Mouse (Mus musculus): ENCODE results near the gene Wwox. TPM values are rescaled to one million over a fixed set of nuclear protein-coding genes. Genes with fewer than 3 reads are reported as not detected.

Gene Wwox
- total RNA-seq, 1 experiment, result 12.5 TPM

DNA sequence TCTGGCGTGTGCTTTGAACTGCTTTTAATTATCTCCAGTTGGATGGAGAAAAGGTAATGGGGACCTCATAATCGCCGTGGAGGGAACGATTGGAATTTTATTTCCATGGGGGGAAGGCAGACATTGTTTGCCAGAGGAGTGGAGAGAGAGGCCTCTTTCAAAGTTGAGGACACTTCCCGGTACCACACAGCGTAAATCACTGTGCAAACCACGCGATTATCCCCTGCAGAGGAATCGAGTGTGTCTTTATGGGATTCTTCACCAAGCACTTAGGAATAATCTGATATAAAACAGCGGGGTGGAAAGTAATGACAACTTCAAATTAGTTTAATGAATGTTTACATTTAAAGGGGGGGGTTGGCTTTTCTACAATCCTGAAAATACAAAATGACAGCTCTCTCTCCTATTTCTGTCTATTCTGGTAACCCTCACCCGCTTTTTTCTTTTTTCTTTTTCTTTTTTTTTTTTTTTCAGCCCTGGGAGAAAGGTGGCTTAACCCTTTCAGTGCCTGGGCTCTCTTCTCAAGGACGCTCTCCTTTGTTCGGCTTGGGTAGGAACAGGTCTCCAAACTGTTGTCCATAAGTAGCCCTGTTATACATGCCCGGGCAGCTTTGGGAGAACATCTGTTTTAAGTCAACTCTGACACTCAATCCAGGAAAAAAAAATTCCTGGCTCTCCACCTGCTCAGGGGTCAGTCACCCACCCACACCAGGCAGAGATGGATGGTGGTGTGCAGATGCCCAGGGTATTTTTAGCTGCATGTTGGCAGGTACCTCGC lies 769.1 kb downstream of the Wwox start:
- Histone ChIP-seq H3K9ac (ENCODE audit: insufficient read depth, low read depth, low read length, poor library complexity, severe bottlenecking) (no peak overlapping the region), H3K27ac (ENCODE audit: insufficient read depth, low read depth, low read length, poor library complexity, severe bottlenecking) (no peak overlapping the region), H3K4me3 (ENCODE audit: insufficient read depth in 1 of 2, low read depth in 1 of 2, low read length in 2 of 2, poor library complexity in 1 of 2, severe bottlenecking in 1 of 2) (no peak overlapping the region), H3K4me1 (ENCODE audit: control insufficient read depth in 2 of 2, insufficient read depth in 2 of 2, low read length in 2 of 2, poor library complexity in 1 of 2) (no peaks in the 10 kb centered on the region), H3K9me3 (ENCODE audit: control insufficient read depth, insufficient read depth, low read depth, low read length) (no peaks in the 10 kb centered on the region), H3K36me3 (ENCODE audit: control insufficient read depth, insufficient read depth, low read length, poor library complexity, severe bottlenecking) (no peaks in the 10 kb centered on the region)
- in situ Hi-C loops (cut with MboI; ENCODE audit: low sequenced_read_pairs in 2 of 2, unreplicated experiment in 2 of 2), result no loop called here
- TF ChIP-seq ZNF384 (IDR thresholded peaks at IDR 0.05; ENCODE audit: low read depth, low read length) (peak; percentile 46; the same call in 1 of the 2 replicates), MAFK (IDR thresholded peaks at IDR 0.05; ENCODE audit: insufficient read depth, low read depth, low read length) (no peak)
- DNase-seq (ENCODE audit: low read depth, low spot score), result no peak

DNA sequence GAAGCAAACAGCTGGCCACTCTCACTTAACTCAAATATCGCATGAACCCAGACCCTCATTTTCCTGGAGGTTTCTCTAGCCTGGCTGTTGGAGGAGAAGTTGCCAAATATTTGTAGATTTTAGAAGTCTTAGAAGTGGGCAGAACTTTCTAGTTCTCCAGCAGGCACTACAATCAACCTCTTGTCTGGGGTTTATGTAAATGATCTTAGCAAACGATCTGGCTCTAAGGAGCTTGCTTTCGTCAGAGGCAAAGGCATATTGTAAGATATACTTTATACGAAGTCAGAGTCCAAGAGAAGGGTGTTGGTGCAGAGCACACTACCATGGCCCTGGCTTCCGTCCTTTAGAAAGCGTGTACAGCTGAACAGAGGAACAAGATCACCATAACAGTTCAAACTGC lies 770.6 kb downstream of the Wwox start:
- no peak overlapping the region for H3K27ac ChIP-seq (ENCODE audit: insufficient read depth, low read depth, low read length, poor library complexity, severe bottlenecking)
- no peak for DNase-seq (ENCODE audit: low read depth, low spot score)

DNA sequence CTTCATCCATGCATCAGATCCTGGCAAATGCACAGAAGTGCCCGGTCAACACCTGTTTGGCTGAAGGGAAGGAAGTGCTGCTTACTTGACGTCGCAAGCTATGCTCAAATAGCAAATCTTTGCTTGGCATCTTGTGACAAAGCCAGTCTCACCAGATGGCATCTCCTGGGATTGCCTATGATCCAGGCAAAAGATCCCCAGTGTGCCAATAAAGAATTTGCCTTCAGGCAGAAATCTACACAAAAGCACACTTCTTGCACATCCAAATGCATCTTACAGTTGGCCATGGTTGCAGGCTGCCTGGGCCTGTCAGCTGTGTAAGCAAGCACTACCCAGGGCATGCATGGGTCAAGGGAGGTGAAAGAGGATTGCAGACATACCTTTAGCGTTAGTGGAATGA lies 773.7 kb downstream of the Wwox start:
- no peak overlapping the region for H3K9ac ChIP-seq (ENCODE audit: insufficient read depth, low read depth, low read length, poor library complexity, severe bottlenecking)
- H3K27ac ChIP-seq (ENCODE audit: insufficient read depth, low read depth, low read length, poor library complexity, severe bottlenecking), result no peak overlapping the region
- H3K4me3 ChIP-seq (ENCODE audit: insufficient read depth in 1 of 2, low read depth in 1 of 2, low read length in 2 of 2, poor library complexity in 1 of 2, severe bottlenecking in 1 of 2), result no peak overlapping the region
- no peaks in the 10 kb centered on the region for H3K9me3 ChIP-seq (ENCODE audit: control insufficient read depth, insufficient read depth, low read depth, low read length)
- in situ Hi-C loops (cut with MboI; ENCODE audit: low sequenced_read_pairs in 2 of 2, unreplicated experiment in 2 of 2), result no loop called here
- H3K4me1 ChIP-seq (ENCODE audit: control insufficient read depth in 2 of 2, insufficient read depth in 2 of 2, low read length in 2 of 2, poor library complexity in 1 of 2), result no peaks in the 10 kb centered on the region
- no peaks in the 10 kb centered on the region for H3K36me3 ChIP-seq (ENCODE audit: control insufficient read depth, insufficient read depth, low read length, poor library complexity, severe bottlenecking)
- no peak for DNase-seq (ENCODE audit: low read depth, low spot score)
- TF ChIP-seq ZC3H11A (IDR thresholded peaks at IDR 0.05; ENCODE audit: borderline replicate concordance, low read depth, low read length) (no peak), ZNF384 (IDR thresholded peaks at IDR 0.05; ENCODE audit: low read depth, low read length) (no peak), MAFK (IDR thresholded peaks at IDR 0.05; ENCODE audit: insufficient read depth, low read depth, low read length) (no peak), HCFC1 (IDR thresholded peaks at IDR 0.05; ENCODE audit: borderline replicate concordance, insufficient read depth, low read length) (no peak), CHD2 (IDR thresholded peaks at IDR 0.05; ENCODE audit: low read depth, low read length) (no peak)

More for the DNA sequence above, 770.6 kb downstream of the Wwox start:
- Histone ChIP-seq H3K4me3 (ENCODE audit: insufficient read depth in 1 of 2, low read depth in 1 of 2, low read length in 2 of 2, poor library complexity in 1 of 2, severe bottlenecking in 1 of 2) (no peak overlapping the region), H3K4me1 (ENCODE audit: control insufficient read depth in 2 of 2, insufficient read depth in 2 of 2, low read length in 2 of 2, poor library complexity in 1 of 2) (no peaks in the 10 kb centered on the region), H3K9ac (ENCODE audit: insufficient read depth, low read depth, low read length, poor library complexity, severe bottlenecking) (no peak overlapping the region), H3K36me3 (ENCODE audit: control insufficient read depth, insufficient read depth, low read length, poor library complexity, severe bottlenecking) (no peaks in the 10 kb centered on the region), H3K9me3 (ENCODE audit: control insufficient read depth, insufficient read depth, low read depth, low read length) (no peaks in the 10 kb centered on the region)
- no peak for TF ChIP-seq ZC3H11A (IDR thresholded peaks at IDR 0.05; ENCODE audit: borderline replicate concordance, low read depth, low read length)
- no peak for TF ChIP-seq HCFC1 (IDR thresholded peaks at IDR 0.05; ENCODE audit: borderline replicate concordance, insufficient read depth, low read length)
- no peak for TF ChIP-seq ZNF384 (IDR thresholded peaks at IDR 0.05; ENCODE audit: low read depth, low read length)
- TF ChIP-seq CHD2 (IDR thresholded peaks at IDR 0.05; ENCODE audit: low read depth, low read length), result no peak
- TF ChIP-seq MAFK (IDR thresholded peaks at IDR 0.05; ENCODE audit: insufficient read depth, low read depth, low read length), result no peak
- in situ Hi-C loops (cut with MboI; ENCODE audit: low sequenced_read_pairs in 2 of 2, unreplicated experiment in 2 of 2), result no loop called here

DNA sequence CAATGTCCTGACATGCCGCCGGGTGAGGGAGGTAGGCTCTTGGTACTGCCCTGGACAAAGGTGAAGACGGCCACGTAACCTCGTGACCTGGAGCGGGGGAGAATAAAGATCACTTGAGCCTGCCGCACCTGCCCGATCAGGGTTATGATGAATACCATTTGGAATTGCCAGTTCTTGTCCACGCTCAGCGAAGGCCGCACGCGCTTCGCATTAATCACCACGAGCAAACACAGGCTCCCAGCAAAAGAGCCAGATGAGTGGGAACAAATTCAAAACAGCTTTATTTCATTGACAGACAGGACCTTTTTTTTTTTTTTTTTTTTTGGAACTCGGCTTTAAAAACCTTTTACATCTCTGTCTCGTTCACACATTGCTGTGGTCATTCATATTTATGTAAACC lies 775.4 kb downstream of the Wwox start:
- in situ Hi-C loops (cut with MboI; ENCODE audit: low sequenced_read_pairs in 2 of 2, unreplicated experiment in 2 of 2), result no loop called here
- DNase-seq (ENCODE audit: low read depth, low spot score), result no peak
- Histone ChIP-seq H3K36me3 (ENCODE audit: control insufficient read depth, insufficient read depth, low read length, poor library complexity, severe bottlenecking) (no peaks in the 10 kb centered on the region), H3K9me3 (ENCODE audit: control insufficient read depth, insufficient read depth, low read depth, low read length) (no peaks in the 10 kb centered on the region), H3K27ac (ENCODE audit: insufficient read depth, low read depth, low read length, poor library complexity, severe bottlenecking) (no peak overlapping the region), H3K4me3 (ENCODE audit: insufficient read depth in 1 of 2, low read depth in 1 of 2, low read length in 2 of 2, poor library complexity in 1 of 2, severe bottlenecking in 1 of 2) (no peak overlapping the region), H3K4me1 (ENCODE audit: control insufficient read depth in 2 of 2, insufficient read depth in 2 of 2, low read length in 2 of 2, poor library complexity in 1 of 2) (no peaks in the 10 kb centered on the region), H3K9ac (ENCODE audit: insufficient read depth, low read depth, low read length, poor library complexity, severe bottlenecking) (no peak overlapping the region)
- TF ChIP-seq ZNF384 (IDR thresholded peaks at IDR 0.05; ENCODE audit: low read depth, low read length) (no peak), MAFK (IDR thresholded peaks at IDR 0.05; ENCODE audit: insufficient read depth, low read depth, low read length) (no peak), CHD2 (IDR thresholded peaks at IDR 0.05; ENCODE audit: low read depth, low read length) (no peak), HCFC1 (IDR thresholded peaks at IDR 0.05; ENCODE audit: borderline replicate concordance, insufficient read depth, low read length) (no peak), ZC3H11A (IDR thresholded peaks at IDR 0.05; ENCODE audit: borderline replicate concordance, low read depth, low read length) (no peak)

Measured in ES-E14 (cell line).